Mouse (Mus musculus): ENCODE measurements around the gene Aspg.

Gene Aspg

GRCm38 (mm10) chr12:112106541-112106971 is at the start of gene Aspg:
TSS of gene Aspg (plus strand) at chr12:112106679.
- no peak for DNase-seq (ENCODE audit: low read depth)

- peak; percentile 57 for DNase-seq (ENCODE audit: low read depth)
Observed at GRCm38 (mm10) chr12:112077651-112078050, 28.8 kb upstream of the Aspg start.

- DNase-seq (ENCODE audit: low read depth) = no peak
Observed at GRCm38 (mm10) chr12:112079911-112080310, 26.6 kb upstream of the Aspg start.

- no peak for DNase-seq (ENCODE audit: low read depth)
Observed at GRCm38 (mm10) chr12:112080911-112081310, 25.6 kb upstream of the Aspg start.

- DNase-seq (ENCODE audit: low read depth) = no peak
Observed at GRCm38 (mm10) chr12:112082241-112082640, 24.2 kb upstream of the Aspg start.

GRCm38 (mm10) chr12:112086250-112086649 is 20.2 kb upstream of the Aspg start:
- DNase-seq (ENCODE audit: low read depth) = no peak

GRCm38 (mm10) chr12:112086726-112087125 is 19.8 kb upstream of the Aspg start:
- DNase-seq (ENCODE audit: low read depth) = no peak

GRCm38 (mm10) chr12:112088609-112089324 is 17.7 kb upstream of the Aspg start:
- DNase-seq (ENCODE audit: low read depth) = no peak

- peak; percentile 65 for DNase-seq (ENCODE audit: low read depth)
Observed at GRCm38 (mm10) chr12:112091054-112091453, 15.4 kb upstream of the Aspg start.

- no peak for DNase-seq (ENCODE audit: low read depth)
Observed at GRCm38 (mm10) chr12:112094261-112094880, 12.1 kb upstream of the Aspg start.

GRCm38 (mm10) chr12:112096051-112096732 is 10.3 kb upstream of the Aspg start:
- DNase-seq (ENCODE audit: low read depth) = peak; percentile 29

GRCm38 (mm10) chr12:112096733-112097117 is 9.8 kb upstream of the Aspg start:
- DNase-seq (ENCODE audit: low read depth) = no peak

GRCm38 (mm10) chr12:112100106-112100505 is 6.4 kb upstream of the Aspg start:
- no peak for DNase-seq (ENCODE audit: low read depth)

GRCm38 (mm10) chr12:112101045-112101444 is 5.4 kb upstream of the Aspg start:
- no peak for DNase-seq (ENCODE audit: low read depth)

GRCm38 (mm10) chr12:112103179-112103578 is 3.3 kb upstream of the Aspg start:
- no peak for DNase-seq (ENCODE audit: low read depth)

- no peak for DNase-seq (ENCODE audit: low read depth)
Observed at GRCm38 (mm10) chr12:112104890-112105289, 1.6 kb upstream of the Aspg start.

- no peak for DNase-seq (ENCODE audit: low read depth)
Observed at GRCm38 (mm10) chr12:112107685-112108084, 1.2 kb downstream of the Aspg start.

GRCm38 (mm10) chr12:112108696-112109445 is 2.4 kb downstream of the Aspg start:
- no peak for DNase-seq (ENCODE audit: low read depth)

GRCm38 (mm10) chr12:112109701-112110100 is 3.2 kb downstream of the Aspg start:
- DNase-seq (ENCODE audit: low read depth) = no peak

GRCm38 (mm10) chr12:112111323-112111722 is 4.8 kb downstream of the Aspg start:
- DNase-seq (ENCODE audit: low read depth) = no peak

GRCm38 (mm10) chr12:112112235-112112634 is 5.8 kb downstream of the Aspg start:
- no peak for DNase-seq (ENCODE audit: low read depth)

GRCm38 (mm10) chr12:112112686-112113396 is 6.4 kb downstream of the Aspg start:
- peak; percentile 54 for DNase-seq (ENCODE audit: low read depth)
